Mouse (Mus musculus) lung, adult 2 months (tissue): ENCODE measurements at regions not wholly inside any gene's neighbourhood (a gene's known extent, or its start where the extent isn't known, plus 50 kb on each side); places are given as distances from the start of the nearest gene placed in this dataset.
A peak's percentile ranks its signal among the peaks of the same experiment; 100 is the strongest.

Experiments used
- DNase-seq: peaks from one replicate; pipeline ENCODE4 v3.0.0; 2022
- H3K4me1 ChIP-seq: fragments of 200-500 bp; 2 replicates; pipeline ENCODE4 v1.6.1; 2011; ENCODE audit warnings: low read length; ENCODE audit not compliant: control insufficient read depth, insufficient read depth
- H3K4me3 ChIP-seq: fragments of 200-500 bp; replicated peaks from 2 replicates; pipeline ENCODE3; 2011; ENCODE audit warnings: low read depth, mild to moderate bottlenecking, control low read depth, low read length; ENCODE audit errors: extremely low read depth
- CTCF ChIP-seq: fragments of 200-500 bp; IDR thresholded peaks from 2 replicates; pipeline ENCODE4 v1.5.1; 2011; ENCODE audit warnings: mild to moderate bottlenecking, low read length, control low read depth; ENCODE audit not compliant: insufficient read depth
- POLR2A ChIP-seq: fragments of 200-500 bp; IDR thresholded peaks from 2 replicates; pipeline ENCODE4 v1.6.1; 2011; ENCODE audit warnings: low read depth, mild to moderate bottlenecking, control low read depth, low read length, borderline replicate concordance; ENCODE audit errors: extremely low read depth
- WGBS: fragments of 180-500 bp; shearing (Covaris S2); methylation state at CpG from one replicate; pipeline ENCODE4 v1.1.7; 2018; 5-methylcytosine and 5-hydroxymethylcytosine counted together

DNA sequence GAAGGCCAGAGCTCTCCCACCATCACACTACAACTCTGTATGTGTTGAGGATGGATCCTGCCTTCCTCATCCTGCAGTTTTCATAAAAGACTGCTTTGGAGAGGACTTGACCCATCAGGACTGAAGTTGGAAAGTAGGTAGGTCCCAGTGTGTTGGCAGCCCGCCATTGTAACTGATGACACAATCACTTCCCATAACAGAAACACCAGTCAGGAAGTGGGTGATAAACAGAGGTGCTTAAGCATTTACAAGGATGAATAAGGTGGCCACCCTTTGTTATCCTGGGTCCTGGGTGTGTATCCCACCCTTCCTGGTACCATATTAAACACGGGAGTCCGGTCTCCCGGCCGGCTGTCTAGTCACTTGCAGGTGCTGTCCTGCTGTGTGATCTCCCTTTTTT is 118.3 kb downstream of the Snx10 start:
- DNase-seq = peak; percentile 56
- TF ChIP-seq CTCF = no peak
- WGBS = 52% methylated on average over 5 of the region's 5 CpGs
- H3K4me3 ChIP-seq = no peak overlapping the region
- H3K4me1 ChIP-seq = peaks cover 10% of the 10 kb centered on the region

DNA sequence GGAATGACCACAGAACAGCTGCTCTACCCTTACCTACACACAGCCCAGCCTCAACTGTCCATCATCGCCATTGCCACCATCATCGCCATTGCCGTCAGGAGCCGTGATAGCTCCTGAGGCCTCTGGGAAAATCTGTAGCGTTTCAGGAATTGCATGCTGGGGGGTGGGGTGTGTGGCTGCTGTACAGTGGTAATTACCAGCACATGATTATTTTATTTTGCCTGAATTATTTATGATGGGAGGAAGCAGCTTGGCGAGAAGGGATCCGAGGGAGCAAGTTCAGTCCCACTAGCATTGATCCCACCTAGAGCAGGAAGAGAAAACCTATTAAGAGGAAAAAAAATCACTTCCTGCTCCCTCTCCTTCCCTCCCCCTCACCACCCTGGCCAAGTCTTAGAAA is 125.1 kb downstream of the Snx10 start:
- TF ChIP-seq POLR2A (no peak), CTCF (no peak)
- 83% methylated on average over 7 of the region's 7 CpGs for WGBS
- H3K4me1 ChIP-seq = no peaks in the 10 kb centered on the region
- no peak overlapping the region for H3K4me3 ChIP-seq
- no peak for DNase-seq

DNA sequence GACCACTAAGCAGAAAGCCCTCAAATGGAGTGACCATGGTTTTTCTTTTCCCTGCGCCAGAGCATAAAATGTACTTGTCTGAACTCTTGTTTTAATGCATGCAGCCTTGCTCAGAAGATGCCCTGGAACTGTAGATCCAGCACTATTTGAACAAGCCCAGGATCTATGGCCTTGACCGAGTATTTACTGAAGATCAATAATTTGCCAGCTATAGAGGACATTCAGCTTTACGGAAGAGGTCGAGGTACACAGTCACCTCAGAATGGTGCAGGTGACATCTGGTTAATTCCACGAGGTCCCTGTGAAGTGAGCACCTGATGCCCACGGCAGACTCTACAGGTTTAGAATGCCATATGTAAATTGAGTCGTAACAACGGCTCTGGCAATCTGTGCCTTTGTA is 130.1 kb downstream of the Snx10 start:
- no peak for DNase-seq
- H3K4me1 ChIP-seq = no peaks in the 10 kb centered on the region
- 91% methylated on average over 8 of the region's 8 CpGs for WGBS
- no peak overlapping the region for H3K4me3 ChIP-seq
- TF ChIP-seq POLR2A = no peak
- TF ChIP-seq CTCF = no peak

DNA sequence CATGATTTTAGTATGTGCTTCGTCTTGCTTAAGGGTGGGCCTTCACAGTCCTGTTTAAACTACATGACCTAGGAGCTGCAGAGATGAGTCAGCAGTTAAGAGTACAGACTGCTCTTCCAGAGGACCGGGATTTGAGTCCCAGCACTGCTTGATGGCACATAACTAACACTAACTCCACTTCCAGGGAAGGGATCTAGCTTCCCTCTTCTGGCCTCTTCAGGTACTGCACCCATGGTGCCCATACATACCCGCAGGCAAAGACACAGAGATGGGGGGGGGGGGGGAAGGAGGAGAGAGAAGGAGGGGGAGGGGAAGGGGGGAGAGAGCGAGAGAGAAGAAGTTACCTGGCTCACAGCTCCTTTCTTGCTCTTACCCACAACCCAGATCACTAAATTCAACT is 131.3 kb downstream of the Snx10 start:
- no peak for TF ChIP-seq POLR2A
- no peak; the same call in 1 of the 2 replicates for TF ChIP-seq CTCF
- 93% methylated on average over 3 of the region's 4 CpGs for WGBS
- no peak for DNase-seq
- no peak overlapping the region for H3K4me3 ChIP-seq
- H3K4me1 ChIP-seq = no peaks in the 10 kb centered on the region

DNA sequence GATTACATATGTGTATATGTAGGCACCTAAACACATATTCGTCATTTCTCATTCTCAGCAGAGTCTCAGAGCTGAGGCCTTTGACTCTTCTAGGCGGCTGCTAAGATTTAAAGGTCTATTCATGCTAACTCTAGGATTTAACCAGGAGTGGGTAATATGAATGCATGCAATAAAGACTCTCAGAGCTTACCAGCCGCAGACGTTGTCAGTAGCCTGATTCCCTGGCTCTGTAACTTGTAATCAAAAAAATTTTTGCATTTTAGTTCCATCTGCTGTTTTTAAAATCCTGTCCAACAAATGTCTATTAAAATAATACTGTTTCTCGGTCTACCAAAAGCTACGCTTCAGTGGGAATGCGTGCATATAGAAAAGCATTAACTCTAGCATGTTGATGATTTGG is 132.4 kb downstream of the Snx10 start:
- no peak for DNase-seq
- Histone ChIP-seq H3K4me1 (no peaks in the 10 kb centered on the region), H3K4me3 (no peak overlapping the region)
- 91% methylated on average over 7 of the region's 7 CpGs for WGBS
- TF ChIP-seq POLR2A (no peak), CTCF (no peak)

DNA sequence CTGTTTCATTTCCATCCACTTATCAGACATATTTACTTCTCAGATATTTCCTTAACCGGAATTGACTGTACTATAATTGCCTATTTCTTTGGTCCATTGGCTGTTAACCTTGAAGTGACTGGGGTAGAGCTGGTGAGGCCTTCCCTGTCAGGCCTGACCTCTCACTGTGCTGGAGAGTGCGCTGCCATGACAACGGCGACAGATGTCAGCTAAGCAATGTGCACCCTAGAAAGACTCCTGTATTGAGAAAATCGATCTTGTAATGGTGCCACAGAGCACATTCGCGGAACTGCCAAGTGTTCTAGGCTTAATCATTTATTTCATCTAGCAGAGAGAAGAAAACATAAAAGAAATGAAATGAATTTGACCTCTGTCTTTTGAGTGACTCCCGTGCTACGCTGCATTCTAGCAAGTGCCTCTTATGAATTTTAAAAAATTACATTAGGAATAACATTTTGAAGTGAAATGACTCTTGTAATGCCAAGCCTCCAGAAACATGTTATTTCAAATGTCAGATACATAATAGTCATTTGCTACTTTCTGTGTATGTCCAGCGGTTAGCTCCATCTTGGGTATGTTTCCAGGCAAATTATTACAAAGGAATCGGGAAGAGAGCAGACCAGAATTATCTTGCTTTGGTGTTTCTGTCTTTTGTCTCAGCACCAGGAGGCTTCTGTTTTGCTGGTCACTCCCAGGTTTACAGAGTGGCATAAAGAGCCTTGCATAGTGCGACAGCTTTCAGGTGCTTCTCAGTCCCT is 133.4 kb downstream of the Snx10 start:
- no peaks in the 10 kb centered on the region for H3K4me1 ChIP-seq
- WGBS = 69% methylated on average over 12 of the region's 12 CpGs

DNA sequence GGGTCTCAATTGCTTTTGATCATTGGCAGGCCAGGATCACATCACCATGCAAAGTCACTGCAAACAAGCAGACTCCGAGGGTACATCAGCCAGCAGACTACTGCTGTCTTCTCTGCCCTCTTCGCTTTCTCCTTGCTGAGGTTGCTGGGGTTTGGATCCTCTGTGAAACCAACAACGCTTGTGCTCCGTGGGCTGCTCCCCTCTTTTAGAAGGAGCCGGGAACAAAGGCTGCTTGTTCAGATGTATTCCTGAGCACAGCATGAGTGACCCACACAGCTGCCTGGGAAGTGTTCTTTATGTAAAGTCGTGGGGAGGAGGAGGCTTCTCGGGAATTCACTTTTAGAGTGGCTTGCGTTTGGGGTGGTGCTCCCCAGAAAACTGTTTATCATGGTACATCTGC is 134.7 kb downstream of the Snx10 start:
- Histone ChIP-seq H3K4me1 (no peaks in the 10 kb centered on the region), H3K4me3 (no peak overlapping the region)
- 63% methylated on average over 8 of the region's 8 CpGs for WGBS
- TF ChIP-seq POLR2A (no peak), CTCF (no peak)
- no peak for DNase-seq

More for the DNA sequence above, 133.4 kb downstream of the Snx10 start:
- no peak overlapping the region for H3K4me3 ChIP-seq
- no peak for TF ChIP-seq CTCF
- no peak for TF ChIP-seq POLR2A
- DNase-seq = no peak

DNA sequence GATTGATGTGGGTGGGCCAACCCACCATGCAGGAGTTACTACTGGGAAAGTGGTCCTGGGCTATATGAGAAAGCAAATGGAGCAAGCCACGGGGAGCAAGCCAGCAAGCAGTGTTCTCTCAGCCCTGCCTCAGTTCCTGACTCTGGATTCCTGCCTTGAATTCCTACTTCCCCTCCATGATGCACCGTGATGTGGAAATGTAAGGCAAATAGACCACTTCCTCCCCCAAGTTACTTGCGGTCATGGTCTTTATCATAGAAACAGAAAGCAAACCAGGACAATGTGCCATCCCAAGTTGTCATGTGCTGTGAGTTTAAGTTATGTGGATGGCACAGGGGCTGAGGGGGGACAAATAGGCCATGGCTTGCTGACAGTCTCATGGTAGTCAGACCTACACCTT is 139.5 kb downstream of the Snx10 start:
- TF ChIP-seq POLR2A = no peak
- no peak for TF ChIP-seq CTCF
- Histone ChIP-seq H3K4me1 (no peaks in the 10 kb centered on the region), H3K4me3 (no peak overlapping the region)
- WGBS = 65% methylated on average over 3 of the region's 3 CpGs
- no peak for DNase-seq

DNA sequence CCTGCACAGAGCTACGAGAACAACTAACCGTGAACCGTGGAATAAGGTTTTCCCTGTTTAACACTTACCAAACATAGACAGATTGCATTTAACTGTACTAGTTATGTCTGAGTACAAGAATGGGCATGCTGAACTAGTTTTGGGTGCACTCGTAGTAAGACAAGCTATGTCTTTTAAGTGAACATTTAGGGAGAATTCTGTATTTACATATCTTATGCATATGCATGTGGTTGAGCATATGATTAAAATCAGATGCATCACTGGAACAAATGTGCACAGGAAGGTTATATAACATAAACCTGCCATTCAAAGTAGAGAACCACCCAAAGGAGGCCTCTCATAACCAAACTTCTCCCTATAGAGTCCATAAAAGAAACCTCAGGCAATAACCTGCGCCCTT is 140.3 kb downstream of the Snx10 start:
- H3K4me3 ChIP-seq = no peak overlapping the region
- DNase-seq = no peak
- TF ChIP-seq CTCF (no peak), POLR2A (no peak)
- H3K4me1 ChIP-seq = no peaks in the 10 kb centered on the region
- WGBS = 98% methylated on average over 5 of the region's 5 CpGs

DNA sequence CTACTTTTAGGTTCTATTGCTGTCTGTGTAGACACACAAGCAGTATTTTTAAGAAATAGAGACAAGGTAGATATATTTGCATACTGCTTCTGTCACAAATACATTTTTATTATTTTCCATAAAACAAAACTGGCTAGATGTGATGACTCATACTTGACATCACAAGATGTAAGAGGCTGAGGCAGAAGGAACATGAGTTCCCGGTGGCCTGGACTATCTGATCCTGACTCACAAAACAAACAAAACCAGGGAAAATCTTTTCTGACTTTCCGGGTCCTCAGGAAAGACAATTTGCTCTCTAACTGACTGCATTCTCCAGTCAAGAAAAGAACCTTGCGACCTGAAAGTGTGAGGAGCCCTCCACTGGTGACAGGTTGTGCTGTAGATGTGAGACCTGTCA is 143.3 kb downstream of the Snx10 start:
- WGBS = 50% methylated on average over 3 of the region's 3 CpGs
- TF ChIP-seq CTCF (no peak), POLR2A (no peak)
- no peaks in the 10 kb centered on the region for H3K4me1 ChIP-seq
- no peak for DNase-seq
- no peak overlapping the region for H3K4me3 ChIP-seq
